Mouse (Mus musculus) lung, adult 2 months (tissue): ENCODE measurements at regions not wholly inside any gene's neighbourhood (a gene's known extent, or its start where the extent isn't known, plus 50 kb on each side); places are given as distances from the start of the nearest gene placed in this dataset.

Source experiments
- CTCF ChIP-seq: fragments of 200-500 bp; IDR thresholded peaks from 2 replicates; pipeline ENCODE4 v1.5.1; 2011; ENCODE audit warnings: mild to moderate bottlenecking, low read length, control low read depth; ENCODE audit not compliant: insufficient read depth
- POLR2A ChIP-seq: fragments of 200-500 bp; IDR thresholded peaks from 2 replicates; pipeline ENCODE4 v1.6.1; 2011; ENCODE audit warnings: low read depth, mild to moderate bottlenecking, control low read depth, low read length, borderline replicate concordance; ENCODE audit errors: extremely low read depth

DNA sequence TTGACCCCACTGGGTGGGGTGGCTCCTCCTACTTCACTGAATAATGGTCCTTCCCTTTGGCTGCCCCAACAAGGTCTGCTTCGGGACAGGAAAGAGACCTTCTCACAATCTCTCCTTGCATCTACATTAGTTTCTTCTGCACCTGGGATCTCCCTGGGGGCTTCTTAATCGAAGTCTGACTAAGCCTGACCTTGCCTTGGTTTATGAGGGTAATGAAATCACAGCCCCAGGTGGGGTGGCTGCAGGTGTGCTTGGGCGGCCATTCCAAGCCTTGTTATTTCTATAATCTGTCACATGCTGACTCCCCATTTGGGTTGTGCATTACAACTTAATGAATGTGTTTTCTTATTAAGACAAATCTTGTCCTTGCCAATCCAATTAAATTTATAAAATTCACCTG is 520.2 kb upstream of the Mctp2 start:
- TF ChIP-seq CTCF = no peak
- TF ChIP-seq POLR2A = no peak
